Mouse (Mus musculus): ENCODE results near the gene Arhgap8.

Gene Arhgap8

DNA sequence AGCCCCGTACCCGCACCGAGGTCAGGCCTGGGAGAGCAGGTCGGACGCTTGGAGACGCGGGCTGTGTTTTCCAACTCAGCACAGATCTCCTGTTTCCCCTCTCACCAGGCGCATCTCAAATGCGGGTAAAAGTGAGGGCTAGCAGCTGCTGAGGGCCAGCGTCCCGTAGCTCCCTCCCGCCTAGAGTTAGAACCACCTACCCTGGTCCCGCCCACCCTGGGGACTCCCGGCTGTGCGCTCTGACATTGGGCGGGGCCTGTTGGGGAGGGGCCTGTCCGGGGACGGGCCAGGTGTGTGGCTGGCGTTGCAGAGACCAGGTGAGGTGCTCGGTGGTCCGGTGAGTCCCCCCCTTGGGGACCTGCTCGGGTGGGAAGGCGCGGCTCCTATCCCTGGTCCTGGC lies at the start of gene Arhgap8:
Arhgap8 (plus strand) TSS at position 262 of the 400 bp plus-strand sequence.
- no peak for DNase-seq (ENCODE audit: low spot score in 2 of 2)

DNA sequence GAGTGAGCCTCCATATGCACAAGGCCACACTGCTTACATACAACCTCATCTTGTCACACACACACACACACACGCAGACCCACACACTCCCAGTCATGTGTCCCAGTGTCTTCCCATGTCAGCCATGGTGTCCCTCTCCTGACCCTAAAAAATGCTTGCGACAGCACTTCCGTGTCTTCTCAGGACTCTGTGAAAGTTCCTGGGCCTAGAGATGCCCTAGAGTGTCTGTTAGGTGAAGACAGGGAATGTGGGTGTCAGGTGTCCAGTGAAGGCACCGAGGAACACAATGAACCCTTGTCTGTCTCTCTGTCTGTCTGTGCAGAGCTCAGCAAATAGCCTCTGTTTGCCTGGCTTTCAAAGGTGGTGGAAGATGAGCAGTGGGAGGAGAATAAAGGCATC lies 49.2 kb upstream of the Arhgap8 start:
- no peak for DNase-seq (ENCODE audit: low spot score in 2 of 2)

DNA sequence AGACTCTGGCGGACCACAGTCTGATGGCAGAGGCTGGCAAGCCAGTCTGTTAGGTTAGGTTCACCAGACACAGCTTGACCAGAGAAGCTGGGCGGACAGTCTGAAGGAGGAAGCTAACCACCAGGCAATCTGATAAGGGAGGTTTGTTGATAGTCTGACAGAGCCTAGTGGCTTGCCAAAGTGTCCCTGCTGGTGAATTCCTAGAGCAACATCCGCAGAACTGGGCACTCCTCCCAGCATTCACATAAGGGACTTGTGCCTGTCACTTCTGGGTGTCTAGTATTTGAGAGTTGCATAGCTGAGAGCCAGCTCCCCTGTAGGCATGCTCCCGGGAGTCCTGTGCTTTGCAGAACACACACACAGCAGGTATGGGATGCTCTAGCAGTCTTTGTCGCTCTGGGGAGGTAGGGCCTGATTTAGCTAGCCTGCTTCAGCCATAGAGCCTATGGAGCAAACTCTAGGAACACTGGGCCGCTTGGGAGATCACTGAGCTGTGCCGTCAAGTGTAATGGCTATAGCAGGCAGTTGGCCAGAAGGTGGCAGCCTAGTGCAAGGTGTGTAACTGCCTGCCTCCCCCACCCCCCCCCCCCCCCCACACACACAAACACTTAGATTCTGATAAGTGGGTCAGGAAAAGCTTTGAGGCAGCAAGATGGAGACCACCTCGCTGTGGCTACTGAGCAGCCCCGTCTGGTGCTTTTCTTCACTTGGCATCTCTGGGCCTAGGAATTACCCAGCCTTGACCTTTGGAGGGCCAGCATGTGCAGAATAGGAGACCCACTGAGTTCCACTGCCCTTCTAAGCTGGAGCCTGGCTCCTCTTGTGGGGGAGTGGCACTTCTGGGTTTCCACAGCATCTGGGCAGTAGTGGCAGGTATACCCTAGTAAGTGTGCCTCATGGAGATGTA lies 48.2 kb upstream of the Arhgap8 start:
- peak; percentile 58 to 60 for DNase-seq (ENCODE audit: low spot score in 2 of 2)

DNA sequence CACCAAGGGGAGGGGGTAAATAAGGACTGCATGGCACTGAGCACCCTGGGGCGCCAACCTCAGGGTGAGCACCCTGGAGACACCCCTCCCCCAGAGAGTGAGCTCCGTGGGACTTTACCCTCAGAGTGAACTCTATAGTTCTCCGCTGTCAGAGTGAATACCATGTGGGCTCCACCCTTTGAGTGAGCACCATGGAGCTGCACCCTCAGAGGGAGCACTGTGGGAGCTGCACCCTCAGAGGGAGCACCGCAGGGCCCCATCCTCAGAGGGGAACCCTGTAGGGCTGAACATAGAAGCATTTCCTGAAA lies 47.6 kb upstream of the Arhgap8 start:
- no peak for DNase-seq (ENCODE audit: low spot score in 2 of 2)

DNA sequence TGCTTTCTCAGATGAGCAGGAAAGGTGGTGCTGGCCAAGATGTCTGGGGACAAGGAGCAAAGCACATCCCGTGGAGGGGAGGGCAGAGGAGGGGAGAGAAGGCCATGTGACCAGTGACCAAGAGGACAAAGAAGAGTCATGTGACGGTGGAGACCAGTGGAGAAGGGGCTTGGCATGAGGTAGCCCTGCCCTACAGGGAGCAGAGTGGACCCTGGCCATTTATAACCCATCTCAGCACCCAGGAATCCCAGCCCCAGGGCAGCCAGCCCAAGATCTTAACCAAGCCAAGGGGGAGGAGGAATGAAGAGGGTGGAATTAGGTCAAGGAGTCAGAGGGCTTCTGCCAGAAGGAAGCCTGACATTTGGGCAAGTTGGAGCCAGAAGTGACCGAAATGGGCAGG lies 47.2 kb upstream of the Arhgap8 start:
- DNase-seq (ENCODE audit: low spot score in 2 of 2), result no peak

DNA sequence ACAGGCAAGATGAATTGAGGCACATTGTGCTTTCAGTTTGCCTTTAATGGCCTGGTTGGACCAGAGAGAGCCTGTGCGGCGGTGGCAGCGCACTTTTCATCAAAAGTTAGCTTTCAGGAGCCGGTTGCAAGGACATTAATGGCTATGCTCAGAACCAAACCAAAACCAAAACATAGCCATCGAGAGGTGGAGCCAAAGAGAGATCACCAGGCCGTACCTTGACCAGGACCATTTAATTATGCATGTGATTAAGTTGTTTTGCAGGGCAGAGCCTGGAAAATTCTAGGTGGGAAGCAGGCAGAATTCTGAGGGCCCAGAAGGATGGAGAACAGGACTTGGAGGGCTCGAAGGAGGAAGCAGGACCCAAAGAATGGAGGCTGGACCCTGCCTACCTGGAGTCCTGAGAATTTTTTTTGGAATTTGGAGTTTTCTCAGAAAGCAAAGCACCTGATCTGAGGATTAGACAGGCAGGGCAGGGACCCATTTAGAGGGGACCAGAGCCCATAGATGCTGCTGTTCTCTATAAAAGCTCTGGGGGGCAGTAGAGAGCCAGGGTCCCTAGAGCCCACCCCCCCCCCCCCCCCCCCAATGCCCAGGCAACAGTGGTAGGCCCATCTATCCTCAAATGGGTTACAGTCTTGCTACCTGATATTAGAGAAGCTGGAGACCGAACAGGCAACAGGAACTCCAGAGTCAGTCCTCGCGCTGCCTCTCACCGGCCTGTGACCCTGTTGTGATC lies 45.4 kb upstream of the Arhgap8 start:
- no peak for DNase-seq (ENCODE audit: low spot score in 2 of 2)

DNA sequence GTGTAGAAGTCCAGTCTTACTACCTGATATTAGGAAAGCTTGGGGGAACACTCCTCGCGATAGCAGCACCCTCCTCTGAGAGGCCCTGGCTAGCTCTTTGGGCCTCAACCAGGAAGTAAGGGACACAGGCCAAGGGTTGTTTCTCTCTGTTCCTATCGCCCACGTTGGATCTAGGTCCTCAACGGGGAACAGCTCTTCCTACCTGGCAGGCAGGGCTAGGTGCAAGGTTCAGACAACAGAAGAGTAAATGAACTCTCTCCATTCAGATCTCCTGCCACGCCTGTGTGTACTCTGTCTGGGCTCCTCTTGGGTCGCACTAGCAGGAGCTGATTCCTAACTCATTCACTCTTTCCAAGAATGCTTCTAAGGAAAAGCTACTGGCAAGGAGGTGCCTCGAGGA lies 44.5 kb upstream of the Arhgap8 start:
- no peak for DNase-seq (ENCODE audit: low spot score in 2 of 2)

DNA sequence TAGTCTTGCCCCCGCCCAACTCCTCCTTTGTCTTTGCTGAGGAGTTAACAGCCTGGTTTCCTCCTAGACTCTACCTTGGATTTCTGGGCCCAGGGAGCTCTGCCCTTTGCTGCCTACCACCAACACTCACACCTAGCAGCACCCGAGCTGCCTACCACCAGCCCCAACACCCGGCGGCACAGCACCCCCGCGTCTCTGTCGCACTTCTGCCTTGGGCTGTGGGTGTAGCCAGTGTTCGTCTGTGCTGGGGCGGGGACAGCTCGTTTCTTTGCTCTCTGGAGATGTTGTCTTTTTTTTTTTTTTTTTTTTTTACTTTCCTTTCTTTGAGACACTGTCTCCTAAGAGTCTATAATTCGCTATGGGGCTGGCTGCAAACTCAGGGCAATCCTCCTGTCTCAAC lies 41.9 kb upstream of the Arhgap8 start:
- DNase-seq (ENCODE audit: low spot score in 2 of 2), result peak in 1 of 2 experiments; percentile 52

DNA sequence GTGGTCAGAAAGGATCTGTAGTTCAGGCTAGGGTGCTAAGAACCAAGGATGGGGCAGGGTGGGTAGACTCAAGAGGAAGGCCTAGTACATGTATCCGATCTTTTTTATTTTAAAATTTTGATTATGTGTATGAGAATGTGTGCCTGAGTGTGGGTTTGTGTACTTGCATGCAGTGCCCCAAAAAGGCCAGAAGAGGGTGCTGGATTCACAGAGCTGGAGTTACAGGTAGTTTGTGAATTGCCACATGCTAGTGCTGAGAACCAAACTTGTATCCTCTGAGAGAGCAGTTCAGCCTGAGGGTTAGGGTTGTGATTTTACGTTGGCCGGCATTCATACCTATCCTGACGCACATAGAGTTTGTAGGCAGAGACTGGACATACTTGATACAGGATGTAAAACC lies 40.8 kb upstream of the Arhgap8 start:
- DNase-seq (ENCODE audit: low spot score in 2 of 2), result no peak

DNA sequence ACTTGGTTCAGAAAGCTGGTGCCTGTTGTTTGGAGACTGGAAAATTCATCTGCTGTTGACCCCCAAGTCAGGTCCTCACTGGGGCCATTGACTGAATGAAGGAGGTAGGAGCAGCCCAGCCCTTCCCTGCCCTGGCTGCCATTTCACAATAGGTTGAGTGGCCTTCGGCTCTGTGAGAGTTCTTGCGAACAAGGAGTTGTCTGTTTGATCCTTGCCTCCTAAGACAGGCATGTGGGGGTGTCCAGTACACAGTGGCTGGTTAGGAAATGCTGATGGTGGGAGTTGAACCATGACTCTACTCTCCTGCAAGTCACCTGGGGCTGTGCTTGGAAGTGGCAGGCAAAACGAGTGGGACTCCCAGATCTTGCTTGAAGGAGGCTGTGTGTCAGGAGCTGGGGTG lies 40.1 kb upstream of the Arhgap8 start:
- no peak for DNase-seq (ENCODE audit: low spot score in 2 of 2)

DNA sequence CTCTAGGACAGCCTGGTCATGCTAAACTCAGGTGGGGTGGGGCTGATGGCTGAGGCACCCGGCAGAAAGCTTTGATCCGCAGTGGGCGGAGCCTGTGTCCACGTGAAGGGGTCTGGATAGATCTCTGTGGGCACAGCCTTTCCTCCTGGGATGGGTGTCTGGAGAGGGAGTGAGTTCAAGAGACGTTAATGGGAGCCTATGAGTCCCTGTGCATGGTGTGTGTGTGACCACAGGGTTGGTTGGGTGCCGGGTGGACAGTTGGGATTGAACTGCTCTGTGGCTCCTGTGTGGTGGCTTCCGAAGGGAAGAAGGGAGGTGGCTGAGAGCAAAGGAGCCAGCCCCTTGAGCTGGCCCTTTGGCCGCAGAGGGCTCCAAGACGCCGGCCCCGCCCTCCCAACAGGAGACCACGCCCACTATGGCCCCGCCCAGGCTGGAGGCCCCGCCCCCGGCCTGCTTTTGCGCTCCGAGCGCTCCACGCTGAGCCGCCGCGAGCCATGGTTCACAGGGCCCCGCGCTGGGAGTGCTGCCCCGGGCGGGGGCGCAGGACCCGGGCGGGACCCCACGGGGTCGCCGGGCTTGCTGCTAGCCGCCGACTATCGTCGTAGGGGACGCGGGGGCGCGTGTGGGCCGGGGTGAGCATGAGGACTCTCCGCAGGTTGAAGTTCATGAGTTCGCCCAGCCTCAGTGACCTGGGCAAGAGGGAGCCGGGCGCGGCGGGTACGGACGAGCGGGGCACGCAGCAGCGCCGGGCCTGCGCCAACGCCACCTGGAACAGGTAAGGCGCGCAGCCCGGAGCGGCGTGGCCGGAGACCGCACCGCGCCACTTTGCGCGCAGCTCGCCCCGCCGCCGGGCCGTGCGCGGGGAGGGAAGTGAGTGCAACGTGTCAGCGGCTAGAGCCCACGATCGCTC lies 39.1 kb upstream of the Arhgap8 start:
- no peak for DNase-seq (ENCODE audit: low spot score in 2 of 2)

DNA sequence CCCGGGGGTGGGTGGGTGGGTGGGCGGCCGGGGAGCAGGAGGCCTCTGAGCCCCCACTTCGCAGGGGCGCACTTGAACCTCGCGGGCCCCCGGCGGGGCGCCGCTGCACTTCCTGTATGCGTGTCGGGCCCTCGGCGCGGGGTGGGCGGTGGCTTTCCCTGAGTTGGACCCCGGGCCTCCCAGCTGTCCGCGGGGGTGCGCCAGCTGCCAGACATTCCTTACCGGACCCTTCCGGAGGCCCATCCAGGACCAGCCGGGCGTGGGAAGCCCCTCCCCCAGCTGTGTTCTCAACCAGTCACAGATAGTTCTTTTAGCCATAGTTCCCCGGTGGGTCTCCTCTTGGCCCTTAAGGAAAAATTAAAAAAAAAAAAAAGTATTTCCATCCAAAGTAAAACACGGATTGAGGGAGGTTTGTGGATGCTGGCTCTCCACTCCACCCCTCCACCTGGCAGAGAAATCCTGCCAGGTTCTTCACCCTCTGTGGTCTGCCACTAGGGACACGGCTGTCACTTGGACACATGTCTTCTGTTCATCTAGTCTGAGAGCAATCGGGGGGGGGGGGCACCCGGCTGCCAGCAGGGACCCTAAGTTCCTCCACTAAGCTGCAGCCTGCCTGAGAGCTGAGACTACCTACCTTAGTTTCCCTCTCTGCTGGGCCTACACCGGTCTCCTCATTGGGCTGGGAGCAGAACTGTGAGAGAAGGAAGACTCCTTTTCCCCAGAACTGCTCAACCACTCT lies 38.2 kb upstream of the Arhgap8 start:
- no peak for DNase-seq (ENCODE audit: low spot score in 2 of 2)

DNA sequence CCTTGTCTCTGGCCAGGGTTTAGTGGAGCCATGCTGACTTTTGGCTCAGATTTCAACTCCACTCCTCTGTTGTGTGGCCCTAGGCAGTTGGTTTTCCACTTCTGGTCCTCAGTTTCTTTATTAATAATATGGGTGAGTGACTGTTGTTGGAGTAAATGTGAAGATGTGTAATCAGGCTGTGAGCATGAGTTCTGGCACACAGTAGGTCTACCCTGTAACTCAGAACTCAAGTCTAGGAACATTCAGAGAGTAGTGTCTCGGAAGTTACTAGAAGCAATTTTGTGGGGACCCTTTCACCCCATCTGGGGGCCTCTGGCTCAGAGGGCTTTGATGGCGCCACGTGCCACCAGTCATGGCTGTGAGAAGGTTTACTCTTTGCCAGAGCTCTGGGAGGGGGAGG lies 37.6 kb upstream of the Arhgap8 start:
- no peak for DNase-seq (ENCODE audit: low spot score in 2 of 2)

DNA sequence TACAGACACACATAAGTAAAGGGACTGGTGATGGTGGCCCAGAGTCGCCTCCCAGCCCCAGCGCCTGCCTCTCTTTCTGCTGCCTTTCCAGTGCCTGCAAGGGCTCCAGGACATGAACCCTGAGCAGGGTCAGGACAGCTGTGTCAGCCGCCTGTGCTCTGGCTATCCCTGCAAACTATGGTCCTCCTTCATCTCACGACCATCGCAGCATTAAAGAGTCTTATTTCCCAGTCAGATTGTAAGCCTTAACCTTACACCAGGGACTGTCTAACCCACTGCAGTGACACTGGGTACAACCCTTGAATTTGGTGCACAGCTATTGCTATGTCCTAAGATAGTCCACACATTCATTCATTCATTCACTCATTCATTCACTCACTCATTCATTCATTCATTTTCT lies 37.0 kb upstream of the Arhgap8 start:
- DNase-seq (ENCODE audit: low spot score in 2 of 2), result no peak

DNA sequence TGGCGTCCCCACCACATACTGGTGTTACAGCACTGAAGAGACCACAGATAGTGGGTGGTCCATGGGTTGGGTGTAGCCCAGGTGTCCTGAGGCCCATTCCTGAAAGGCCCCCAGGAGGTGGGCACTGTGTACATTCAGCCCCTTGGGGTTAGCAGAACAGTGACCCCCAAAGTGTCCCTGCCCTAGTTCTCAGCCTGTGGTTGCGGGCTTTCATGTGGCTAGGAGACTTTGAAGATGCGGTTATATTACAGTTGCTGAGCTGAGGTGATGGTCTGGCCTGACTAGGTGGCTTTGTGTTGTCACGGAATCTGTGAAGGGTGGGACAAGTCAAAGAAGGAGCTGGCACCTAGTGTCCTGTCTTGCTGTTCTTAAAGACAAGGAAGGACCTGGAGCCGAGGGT lies 35.3 kb upstream of the Arhgap8 start:
- no peak for DNase-seq (ENCODE audit: low spot score in 2 of 2)

DNA sequence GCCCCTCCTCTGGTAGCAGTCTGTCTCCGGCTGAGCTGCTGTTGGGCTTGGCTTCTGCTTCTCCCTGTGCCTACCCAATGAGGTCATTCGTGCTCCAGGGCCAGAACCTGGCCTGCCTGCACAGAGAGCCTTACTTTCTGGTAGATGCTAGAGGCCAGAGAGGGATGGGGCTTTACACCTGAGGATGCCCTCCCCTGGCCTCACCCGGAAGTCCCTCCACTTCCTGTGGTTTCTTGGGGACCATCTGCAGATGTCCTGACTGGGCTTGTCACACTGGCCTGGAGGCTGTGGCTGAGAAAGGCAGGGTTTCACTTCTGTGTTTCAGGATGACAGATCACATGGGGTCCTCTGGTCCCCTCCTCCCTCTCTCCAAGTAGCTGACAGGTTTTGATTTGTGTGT lies 34.4 kb upstream of the Arhgap8 start:
- no peak for DNase-seq (ENCODE audit: low spot score in 2 of 2)

DNA sequence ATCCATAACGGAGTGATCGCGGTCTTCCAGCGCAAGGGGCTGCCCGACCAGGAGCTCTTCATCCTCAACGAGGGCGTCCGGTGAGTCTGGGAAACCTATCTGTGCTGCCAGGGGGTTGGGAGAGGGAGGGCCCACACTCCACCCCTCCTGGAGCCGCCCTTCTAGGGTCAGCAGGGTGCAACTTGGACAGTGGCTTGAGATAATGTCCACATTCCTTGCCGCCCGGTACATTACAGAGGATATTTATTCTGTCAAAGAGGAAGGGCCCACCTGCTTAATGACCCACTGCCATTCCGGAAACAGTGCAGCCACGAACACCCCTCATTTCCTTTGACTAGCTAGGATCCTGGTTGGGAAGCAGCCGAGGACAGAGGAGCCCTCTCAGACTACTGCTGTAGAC lies 31.9 kb upstream of the Arhgap8 start:
- DNase-seq (ENCODE audit: low spot score in 2 of 2), result no peak

DNA sequence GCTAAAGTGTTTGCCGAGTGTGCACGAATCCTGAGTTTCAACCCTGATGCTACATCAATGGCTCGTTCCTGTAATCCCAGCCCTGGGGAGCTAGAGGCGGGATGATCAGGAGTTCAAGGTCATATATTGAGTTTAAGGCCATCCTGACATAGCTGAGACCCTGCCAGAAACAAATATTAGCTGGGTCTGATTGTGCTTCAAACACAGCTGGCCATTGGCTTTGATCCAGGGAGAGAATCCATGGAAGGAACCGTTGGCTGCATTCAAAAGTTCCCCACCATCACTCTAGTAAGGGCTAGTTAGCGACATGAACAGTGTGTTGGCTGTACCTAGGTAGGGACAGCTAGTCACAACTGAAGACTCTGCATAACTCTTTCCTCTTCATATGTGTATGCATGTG lies 30.5 kb upstream of the Arhgap8 start:
- DNase-seq (ENCODE audit: low spot score in 2 of 2), result no peak

DNA sequence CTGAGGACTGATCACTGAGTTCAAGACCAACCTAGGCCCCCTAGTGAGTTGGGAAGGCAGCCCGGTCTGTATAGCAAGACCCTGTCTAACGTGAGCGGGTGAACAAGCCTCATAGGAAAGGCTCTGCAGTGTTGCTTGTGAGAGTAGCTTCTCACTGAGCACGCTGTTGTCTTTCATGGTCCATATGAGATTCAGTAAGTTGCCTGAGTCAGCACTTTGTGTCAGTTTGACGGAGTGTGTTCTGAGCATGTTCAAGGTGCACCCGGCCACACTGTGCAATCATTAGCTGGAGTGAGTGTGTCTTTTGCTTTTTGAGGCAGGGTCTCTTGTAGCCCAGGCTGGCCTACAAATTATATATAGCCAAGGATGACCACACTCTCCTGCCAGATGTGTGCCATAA lies 28.3 kb upstream of the Arhgap8 start:
- DNase-seq (ENCODE audit: low spot score in 2 of 2), result no peak

DNA sequence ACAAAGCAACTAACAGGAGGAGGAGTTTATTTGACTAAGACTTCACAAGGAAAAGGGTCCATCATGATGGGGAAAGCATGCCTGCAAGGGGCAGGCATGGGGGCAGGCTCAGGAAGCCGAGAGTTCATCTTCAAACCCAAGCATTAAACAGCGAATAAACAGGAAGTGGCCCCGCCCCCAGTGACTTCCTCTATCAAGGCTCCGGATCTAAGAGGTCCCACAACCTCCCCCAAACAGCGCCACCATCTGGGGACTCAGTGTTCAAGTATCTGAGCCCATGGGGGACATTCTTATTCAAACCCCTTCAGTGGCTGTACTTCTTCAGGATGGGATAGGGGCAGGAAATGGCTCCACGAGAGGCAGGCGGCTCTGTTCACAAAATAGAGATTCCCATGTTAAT lies 27.2 kb upstream of the Arhgap8 start:
- no peak for DNase-seq (ENCODE audit: low spot score in 2 of 2)

DNA sequence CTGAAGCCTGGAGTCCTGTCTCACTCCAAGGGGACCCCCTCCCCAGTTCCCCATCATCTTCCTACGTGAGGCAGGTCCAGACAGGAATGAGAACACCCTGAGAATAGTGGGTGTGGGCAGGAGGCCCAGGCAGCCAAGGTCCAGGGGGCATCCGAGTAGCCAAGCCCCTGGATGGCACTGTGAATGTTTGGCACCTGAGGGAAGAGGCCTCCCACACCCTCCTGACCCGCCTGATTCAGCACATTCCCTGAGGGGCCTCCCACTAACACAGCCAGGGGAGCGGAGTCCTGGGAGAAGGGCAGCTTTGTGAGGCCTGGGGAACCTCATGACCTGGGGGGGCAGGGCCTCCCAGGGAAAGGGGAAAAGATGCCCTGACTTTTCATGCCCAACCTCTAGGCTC lies 23.8 kb upstream of the Arhgap8 start:
- no peak for DNase-seq (ENCODE audit: low spot score in 2 of 2)

DNA sequence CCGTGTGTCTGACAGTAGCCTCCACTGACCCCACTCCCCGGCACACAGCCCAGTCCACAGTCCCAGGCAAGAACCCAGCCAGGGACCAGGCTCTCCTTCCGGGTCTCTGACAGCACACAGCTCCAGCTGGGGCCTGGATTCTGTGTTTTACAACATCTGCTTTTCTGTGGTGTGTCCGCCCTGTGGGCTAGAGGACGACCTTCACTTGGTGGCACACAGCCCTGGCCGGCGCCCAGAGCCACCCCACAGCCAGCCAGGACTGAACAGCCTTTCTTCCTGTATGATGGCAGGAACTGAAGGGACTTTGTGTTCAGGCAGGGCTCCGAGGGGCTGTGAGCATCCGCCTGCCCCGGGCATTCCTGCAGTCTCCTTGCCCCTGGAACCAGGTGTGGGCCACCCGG lies 22.2 kb upstream of the Arhgap8 start:
- peak; percentile 33 to 51 for DNase-seq (ENCODE audit: low spot score in 2 of 2)

Data from right cerebral cortex, adult 2 months (tissue).